Mouse (Mus musculus): ENCODE measurements around the gene Cox17. TPM values are rescaled to one million over a fixed set of nuclear protein-coding genes. Genes with fewer than 3 reads are reported as not detected.
A peak's percentile ranks its signal among the peaks of the same experiment; 100 is the strongest.

Gene Cox17
- polyA plus RNA-seq, 1 experiment from 2014 or later, result 107 TPM

GRCm38 (mm10) chr16:38341396-38342324, 5.1 kb upstream of the Cox17 start, which contains the start of gene Maats1:
Gene Maats1 (minus strand): TSS chr16:38342143.
- no peaks in the 10 kb centered on the region for H3K9me3 ChIP-seq (ENCODE audit: control insufficient read depth, low read length)
- no peak within 1 kb of the TSS for H3K27ac ChIP-seq (replicated peaks; ENCODE audit: low read depth, low read length)
- H3K9ac ChIP-seq (ENCODE audit: low read length), result peak within 1 kb of the TSS; percentile 43
- 10% methylated on average over 30 of the region's 30 CpGs for WGBS
- peak; percentile 86 for DNase-seq (ENCODE audit: low spot score)
- 0 out of 2 replicates have a peak, but pooled peaks cover 2% of the 10 kb centered on the region for H3K4me1 ChIP-seq (ENCODE audit: control insufficient read depth, insufficient read depth, low read length)
- peak within 1 kb of the TSS; percentile 65 for H3K4me2 ChIP-seq (ENCODE audit: low read depth, severe bottlenecking)
- peak within 1 kb of the TSS; percentile 29 for H3K4me3 ChIP-seq (ENCODE audit: low read depth, low read length)
- no peaks in the 10 kb centered on the region for H3K27me3 ChIP-seq (ENCODE audit: control insufficient read depth, insufficient read depth, low read length)
- no peaks in the 10 kb centered on the region for H3K36me3 ChIP-seq (ENCODE audit: control insufficient read depth, insufficient read depth, low read length)
- ATAC-seq (ENCODE audit: insufficient number of reproducible peaks, low FRiP score, low TSS enrichment, low read depth), result peak; percentile 91

DNA sequence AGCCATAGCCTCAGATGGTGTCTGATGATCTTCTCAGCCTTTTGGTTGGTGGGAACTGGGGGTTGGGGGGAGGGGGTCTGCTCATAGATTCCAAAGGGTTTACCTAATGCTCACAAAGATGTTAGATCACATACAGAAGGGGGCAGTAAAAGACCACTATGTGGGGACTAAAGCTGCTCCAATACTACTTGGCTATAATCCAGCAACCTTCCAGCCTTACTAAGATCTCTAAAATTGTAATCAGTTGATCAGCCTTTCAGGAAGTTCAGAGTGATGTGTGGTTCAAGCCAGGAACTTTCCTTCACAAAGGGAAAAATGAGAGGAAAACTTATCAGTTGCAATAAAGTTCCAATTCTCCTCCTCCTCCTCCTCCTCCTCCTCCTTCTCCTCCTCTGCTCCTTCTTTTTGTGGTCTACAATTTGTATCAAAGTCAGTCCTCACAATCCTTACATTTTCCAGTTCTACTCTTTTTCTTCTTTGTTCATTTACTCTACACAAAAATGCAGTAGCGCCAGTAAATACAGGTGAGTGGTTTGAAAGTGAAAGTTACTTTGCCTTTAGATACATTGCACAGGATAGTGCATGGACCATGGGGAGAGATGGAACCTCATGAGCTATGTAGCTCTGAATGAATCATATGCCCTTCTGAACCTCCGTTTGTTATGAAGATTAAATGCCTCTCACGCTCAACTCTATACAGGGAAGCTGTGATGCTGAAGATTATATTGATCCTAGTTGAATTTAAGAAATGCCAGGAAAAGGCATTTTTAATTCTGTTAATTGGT, 1.7 kb upstream of the Cox17 start:
- peaks cover 6% of the 10 kb centered on the region for H3K4me1 ChIP-seq (ENCODE audit: control insufficient read depth, insufficient read depth, low read length)
- H3K4me3 ChIP-seq (ENCODE audit: low read depth, low read length), result no peak overlapping the region
- H3K27me3 ChIP-seq (ENCODE audit: control insufficient read depth, insufficient read depth, low read length), result no peaks in the 10 kb centered on the region
- no peak overlapping the region for H3K27ac ChIP-seq (replicated peaks; ENCODE audit: low read depth, low read length)
- no peak for DNase-seq (ENCODE audit: low spot score)
- no peaks in the 10 kb centered on the region for H3K9me3 ChIP-seq (ENCODE audit: control insufficient read depth, low read length)
- WGBS, result 79% methylated on average over 3 of the region's 3 CpGs
- no peak overlapping the region for H3K4me2 ChIP-seq (ENCODE audit: low read depth, severe bottlenecking)
- no peak for ATAC-seq (ENCODE audit: insufficient number of reproducible peaks, low FRiP score, low TSS enrichment, low read depth)
- no peaks in the 10 kb centered on the region for H3K36me3 ChIP-seq (ENCODE audit: control insufficient read depth, insufficient read depth, low read length)
- H3K9ac ChIP-seq (ENCODE audit: low read length), result no peak overlapping the region

DNA sequence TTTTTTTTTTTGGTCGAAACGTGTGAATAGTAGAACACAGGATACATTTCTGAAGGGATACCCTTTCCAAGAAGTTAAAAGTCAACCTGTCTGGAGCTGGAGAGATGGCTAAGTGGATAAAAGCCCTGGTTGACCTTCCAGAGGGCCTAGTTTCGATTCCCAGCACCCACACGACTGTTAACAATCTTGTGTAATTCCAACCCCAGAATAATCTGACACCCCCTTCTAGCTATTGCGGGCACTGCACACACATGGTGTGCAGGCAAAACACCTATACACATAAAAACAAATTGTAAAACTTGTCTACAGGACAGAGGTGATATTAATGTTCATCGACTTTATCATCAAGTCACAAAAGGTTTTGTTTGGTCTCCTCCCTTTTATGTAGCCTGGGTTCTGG, 797 bp downstream of the Cox17 start:
- no peak for DNase-seq (ENCODE audit: low spot score)

DNA sequence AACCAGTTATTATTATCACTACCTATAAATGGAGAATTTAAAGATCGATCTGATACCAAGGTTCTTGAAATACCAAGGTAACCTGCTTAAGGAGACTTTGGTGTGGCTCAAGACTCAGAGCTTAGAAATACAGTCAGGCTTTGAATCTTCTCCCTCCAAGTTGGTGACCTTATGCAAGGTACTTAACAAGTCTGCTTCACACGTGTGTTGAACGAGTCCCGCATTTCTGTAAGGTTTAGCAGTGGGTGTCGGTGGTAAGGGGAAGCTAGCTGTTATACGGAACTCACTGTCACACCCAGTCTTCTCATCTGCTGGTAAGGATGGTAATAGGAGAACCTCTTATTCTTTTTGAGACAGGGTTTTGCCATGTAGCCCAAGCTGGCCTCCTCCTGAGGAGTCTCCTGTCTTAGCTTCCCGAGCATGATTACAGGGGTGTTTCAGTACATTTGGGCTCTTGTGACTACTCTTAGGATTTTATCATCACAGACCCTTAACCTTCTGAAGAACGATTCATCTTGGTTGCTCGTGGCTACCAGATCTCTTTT, 1.5 kb downstream of the Cox17 start:
- H3K4me1 ChIP-seq (ENCODE audit: control insufficient read depth, insufficient read depth, low read length), result peaks cover 4% of the 10 kb centered on the region
- H3K27me3 ChIP-seq (ENCODE audit: control insufficient read depth, insufficient read depth, low read length), result no peaks in the 10 kb centered on the region
- no peak overlapping the region for H3K4me3 ChIP-seq (ENCODE audit: low read depth, low read length)
- H3K36me3 ChIP-seq (ENCODE audit: control insufficient read depth, insufficient read depth, low read length), result peaks cover 2% of the 10 kb centered on the region
- no peak for ATAC-seq (ENCODE audit: insufficient number of reproducible peaks, low FRiP score, low TSS enrichment, low read depth)
- H3K4me2 ChIP-seq (ENCODE audit: low read depth, severe bottlenecking), result no peak overlapping the region
- no peak overlapping the region for H3K9ac ChIP-seq (ENCODE audit: low read length)
- no peak overlapping the region for H3K27ac ChIP-seq (replicated peaks; ENCODE audit: low read depth, low read length)
- H3K9me3 ChIP-seq (ENCODE audit: control insufficient read depth, low read length), result no peaks in the 10 kb centered on the region
- DNase-seq (ENCODE audit: low spot score), result no peak
- WGBS, result 92% methylated on average over 9 of the region's 9 CpGs

More for the DNA sequence above, 797 bp downstream of the Cox17 start:
- Histone ChIP-seq H3K9ac (ENCODE audit: low read length) (no peak overlapping the region), H3K36me3 (ENCODE audit: control insufficient read depth, insufficient read depth, low read length) (peaks cover 2% of the 10 kb centered on the region), H3K27me3 (ENCODE audit: control insufficient read depth, insufficient read depth, low read length) (no peaks in the 10 kb centered on the region), H3K4me2 (ENCODE audit: low read depth, severe bottlenecking) (peak overlapping the region; percentile 46), H3K9me3 (ENCODE audit: control insufficient read depth, low read length) (no peaks in the 10 kb centered on the region), H3K4me1 (ENCODE audit: control insufficient read depth, insufficient read depth, low read length) (peaks cover 4% of the 10 kb centered on the region), H3K4me3 (ENCODE audit: low read depth, low read length) (peak overlapping the region; percentile 59), H3K27ac (replicated peaks; ENCODE audit: low read depth, low read length) (no peak overlapping the region)
- ATAC-seq (ENCODE audit: insufficient number of reproducible peaks, low FRiP score, low TSS enrichment, low read depth), result no peak
- WGBS, result 69% methylated on average over 6 of the region's 6 CpGs

DNA sequence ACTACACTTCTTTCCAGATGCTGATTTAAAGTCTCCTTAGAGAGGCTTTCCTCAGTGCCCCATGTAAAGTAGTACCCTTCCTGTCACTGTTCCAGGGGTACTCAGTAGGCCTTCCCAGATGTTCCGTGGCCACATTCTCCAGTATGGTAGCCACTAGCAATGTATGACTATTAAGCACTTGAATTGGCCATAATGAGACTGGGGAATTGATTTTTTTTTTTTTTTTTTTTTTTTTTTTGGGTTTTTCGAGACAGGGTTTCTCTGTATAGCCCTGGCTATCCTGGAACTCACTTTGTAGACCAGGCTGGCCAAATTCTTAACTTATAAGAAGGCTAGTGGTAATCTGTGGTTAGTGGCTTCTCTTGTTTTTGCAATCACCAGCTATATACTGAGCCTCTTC, 3.1 kb downstream of the Cox17 start:
- DNase-seq (ENCODE audit: low spot score) (no peak), ATAC-seq (ENCODE audit: insufficient number of reproducible peaks, low FRiP score, low TSS enrichment, low read depth) (no peak)
- no peak overlapping the region for H3K4me3 ChIP-seq (ENCODE audit: low read depth, low read length)
- no peaks in the 10 kb centered on the region for H3K9me3 ChIP-seq (ENCODE audit: control insufficient read depth, low read length)
- WGBS, result 89% methylated on average over 2 of the region's 2 CpGs
- H3K4me1 ChIP-seq (ENCODE audit: control insufficient read depth, insufficient read depth, low read length), result peaks cover 4% of the 10 kb centered on the region
- H3K27ac ChIP-seq (replicated peaks; ENCODE audit: low read depth, low read length), result no peak overlapping the region
- H3K4me2 ChIP-seq (ENCODE audit: low read depth, severe bottlenecking), result no peak overlapping the region
- H3K27me3 ChIP-seq (ENCODE audit: control insufficient read depth, insufficient read depth, low read length), result no peaks in the 10 kb centered on the region
- H3K36me3 ChIP-seq (ENCODE audit: control insufficient read depth, insufficient read depth, low read length), result peaks cover 2% of the 10 kb centered on the region
- H3K9ac ChIP-seq (ENCODE audit: low read length), result no peak overlapping the region

GRCm38 (mm10) chr16:38350361-38350855, 3.6 kb downstream of the Cox17 start:
- H3K4me1 ChIP-seq (ENCODE audit: control insufficient read depth, insufficient read depth, low read length), result peaks cover 4% of the 10 kb centered on the region
- H3K9ac ChIP-seq (ENCODE audit: low read length), result no peak overlapping the region
- no peak overlapping the region for H3K27ac ChIP-seq (replicated peaks; ENCODE audit: low read depth, low read length)
- H3K9me3 ChIP-seq (ENCODE audit: control insufficient read depth, low read length), result no peaks in the 10 kb centered on the region
- no peak overlapping the region for H3K4me2 ChIP-seq (ENCODE audit: low read depth, severe bottlenecking)
- 79% methylated on average over 7 of the region's 7 CpGs for WGBS
- ATAC-seq (ENCODE audit: insufficient number of reproducible peaks, low FRiP score, low TSS enrichment, low read depth) (no peak), DNase-seq (ENCODE audit: low spot score) (no peak)
- H3K27me3 ChIP-seq (ENCODE audit: control insufficient read depth, insufficient read depth, low read length), result no peaks in the 10 kb centered on the region
- no peak overlapping the region for H3K4me3 ChIP-seq (ENCODE audit: low read depth, low read length)
- H3K36me3 ChIP-seq (ENCODE audit: control insufficient read depth, insufficient read depth, low read length), result peaks cover 2% of the 10 kb centered on the region

- no peak overlapping the region for H3K27ac ChIP-seq (replicated peaks; ENCODE audit: low read depth, low read length)
- no peak for ATAC-seq (ENCODE audit: insufficient number of reproducible peaks, low FRiP score, low TSS enrichment, low read depth)
- H3K27me3 ChIP-seq (ENCODE audit: control insufficient read depth, insufficient read depth, low read length), result no peaks in the 10 kb centered on the region
- 76% methylated on average over 6 of the region's 6 CpGs for WGBS
- no peak overlapping the region for H3K4me3 ChIP-seq (ENCODE audit: low read depth, low read length)
- no peak overlapping the region for H3K4me2 ChIP-seq (ENCODE audit: low read depth, severe bottlenecking)
- H3K36me3 ChIP-seq (ENCODE audit: control insufficient read depth, insufficient read depth, low read length), result peaks cover 2% of the 10 kb centered on the region
- no peak overlapping the region for H3K9ac ChIP-seq (ENCODE audit: low read length)
- peaks cover 4% of the 10 kb centered on the region for H3K4me1 ChIP-seq (ENCODE audit: control insufficient read depth, insufficient read depth, low read length)
- no peak for DNase-seq (ENCODE audit: low spot score)
- no peaks in the 10 kb centered on the region for H3K9me3 ChIP-seq (ENCODE audit: control insufficient read depth, low read length)
Observed at GRCm38 (mm10) chr16:38350939-38351338, 4.1 kb downstream of the Cox17 start.

- 95% methylated on average over 7 of the region's 7 CpGs for WGBS
- no peak for DNase-seq (ENCODE audit: low spot score)
Observed at GRCm38 (mm10) chr16:38352031-38352430, 5.2 kb downstream of the Cox17 start.

More at GRCm38 (mm10) chr16:38352031-38352430, 5.2 kb downstream of the Cox17 start:
- no peaks in the 10 kb centered on the region for H3K9me3 ChIP-seq (ENCODE audit: control insufficient read depth, low read length)
- H3K4me1 ChIP-seq (ENCODE audit: control insufficient read depth, insufficient read depth, low read length), result peaks cover 4% of the 10 kb centered on the region
- H3K9ac ChIP-seq (ENCODE audit: low read length), result no peak overlapping the region
- H3K27me3 ChIP-seq (ENCODE audit: control insufficient read depth, insufficient read depth, low read length), result no peaks in the 10 kb centered on the region
- peaks cover 2% of the 10 kb centered on the region for H3K36me3 ChIP-seq (ENCODE audit: control insufficient read depth, insufficient read depth, low read length)
- no peak for ATAC-seq (ENCODE audit: insufficient number of reproducible peaks, low FRiP score, low TSS enrichment, low read depth)
- no peak overlapping the region for H3K4me2 ChIP-seq (ENCODE audit: low read depth, severe bottlenecking)
- no peak overlapping the region for H3K27ac ChIP-seq (replicated peaks; ENCODE audit: low read depth, low read length)
- H3K4me3 ChIP-seq (ENCODE audit: low read depth, low read length), result no peak overlapping the region

Measured in limb, embryonic 11.5 days (tissue).